Mouse (Mus musculus) embryonic facial prominence, embryonic 14.5 days (tissue): ENCODE results near the gene Ddit4. TPM values are rescaled to one million over a fixed set of nuclear protein-coding genes. Genes with fewer than 3 reads are reported as not detected.

Experiments used
- ATAC-seq: fragments of 200-750 bp; cut with Nextera tagmentation; 2 replicates; pipeline ENCODE4 v1.8.0; 2017; ENCODE audit warnings: low read depth, moderate number of reproducible peaks, moderate TSS enrichment
- DNase-seq: peaks from one replicate; pipeline ENCODE4 v3.0.0-alpha.2; 2015; ENCODE audit warnings: low spot score
- H3K27ac ChIP-seq: fragments of 300-500 bp; sonication (generic); replicated peaks from 2 replicates; pipeline ENCODE4 v1.5.1; 2014; ENCODE audit warnings: low read depth, mild to moderate bottlenecking, low read length, moderate library complexity
- H3K27me3 ChIP-seq: fragments of 300-500 bp; sonication (generic); replicated peaks from 2 replicates; pipeline ENCODE4 v1.6.1; 2014; ENCODE audit warnings: low read length; ENCODE audit not compliant: control insufficient read depth, insufficient read depth
- H3K36me3 ChIP-seq: fragments of 300-500 bp; sonication (generic); 2 replicates; pipeline ENCODE4 v1.6.1; 2014; ENCODE audit warnings: low read length, mixed read lengths; ENCODE audit not compliant: control insufficient read depth, insufficient read depth
- H3K4me1 ChIP-seq: fragments of 300-500 bp; sonication (generic); 2 replicates; pipeline ENCODE4 v1.6.1; 2014; ENCODE audit warnings: antibody characterized with exemption, low read length; ENCODE audit not compliant: control insufficient read depth, insufficient read depth
- H3K4me2 ChIP-seq: fragments of 300-500 bp; sonication (generic); 2 replicates; pipeline ENCODE4 v1.6.1; 2014; ENCODE audit warnings: low read depth, mild to moderate bottlenecking, low read length, moderate library complexity, mixed read lengths
- H3K4me3 ChIP-seq: fragments of 300-500 bp; sonication (generic); 2 replicates; pipeline ENCODE4 v1.5.1; 2014; ENCODE audit warnings: low read depth, mild to moderate bottlenecking, low read length
- H3K9ac ChIP-seq: fragments of 300-500 bp; sonication (generic); 2 replicates; pipeline ENCODE4 v1.6.1; 2014; ENCODE audit warnings: low read depth, mild to moderate bottlenecking, low read length, moderate library complexity, mixed read lengths
- H3K9me3 ChIP-seq: fragments of 300-500 bp; sonication (generic); 2 replicates; pipeline ENCODE4 v1.6.1; 2016; ENCODE audit warnings: low read length; ENCODE audit not compliant: control insufficient read depth
- WGBS: fragments of 180-500 bp; shearing (Covaris S2); extraction: QIAGEN DNeasy Blood & Tissue Kit; methylation state at CpG from one replicate; pipeline ENCODE4 v1.1.7; 2014; 5-methylcytosine and 5-hydroxymethylcytosine counted together
- polyA plus RNA-seq: library from polyadenylated mRNA; unstranded; fragments of >200 nt; fragmentation: Nextera tagmentation; extraction: Ambion mirVana; gene quantifications from 2 replicates; pipeline ENCODE4 v1.2.1, GENCODE M21; 2014

Gene Ddit4
- polyA plus RNA-seq, 1 experiment from 2014 or later: 9.2 TPM

GRCm38 (mm10) chr10:59957171-59958149, 5.8 kb upstream of the Ddit4 start:
- H3K27ac ChIP-seq: peak overlapping the region; percentile 75
- ATAC-seq (peak; percentile 28; the same call in 1 of the 2 replicates), DNase-seq (peak; percentile 76)
- H3K4me2 ChIP-seq: peak overlapping the region; percentile 42
- H3K4me1 ChIP-seq: peaks cover 38% of the 10 kb centered on the region
- WGBS: 17% methylated on average over 25 of the region's 25 CpGs
- H3K27me3 ChIP-seq: no peaks in the 10 kb centered on the region
- H3K4me3 ChIP-seq: peak overlapping the region; percentile 10; the same call in 1 of the 2 replicates
- no peaks in the 10 kb centered on the region for H3K36me3 ChIP-seq
- H3K9ac ChIP-seq: peak overlapping the region; percentile 35
- H3K9me3 ChIP-seq: no peaks in the 10 kb centered on the region

- Histone ChIP-seq H3K4me1 (peaks cover 38% of the 10 kb centered on the region), H3K27ac (peak overlapping the region; percentile 75), H3K9ac (no peak overlapping the region), H3K4me3 (no peak overlapping the region), H3K4me2 (no peak overlapping the region), H3K9me3 (no peaks in the 10 kb centered on the region), H3K36me3 (no peaks in the 10 kb centered on the region), H3K27me3 (no peaks in the 10 kb centered on the region)
- DNase-seq: no peak
- no peak for ATAC-seq
- 52% methylated on average over 5 of the region's 5 CpGs for WGBS
These were observed 5.0 kb upstream of the Ddit4 start for GRCm38 (mm10) chr10:59956681-59957080.

GRCm38 (mm10) chr10:59953564-59954039, 2.0 kb upstream of the Ddit4 start:
- Histone ChIP-seq H3K4me2 (no peak overlapping the region), H3K4me1 (peaks cover 37% of the 10 kb centered on the region)
- WGBS: 37% methylated on average over 7 of the region's 7 CpGs

GRCm38 (mm10) chr10:59952781-59953563, 1.3 kb upstream of the Ddit4 start:
- DNase-seq (no peak), ATAC-seq (no peak)
- peak overlapping the region; percentile 95 for H3K27ac ChIP-seq
- peak overlapping the region; percentile 73 for H3K9ac ChIP-seq
- H3K27me3 ChIP-seq: no peaks in the 10 kb centered on the region
- peak overlapping the region; percentile 87 for H3K4me2 ChIP-seq
- H3K4me3 ChIP-seq: peak overlapping the region; percentile 77
- WGBS: 18% methylated on average over 16 of the region's 16 CpGs
- H3K9me3 ChIP-seq: no peaks in the 10 kb centered on the region
- peaks cover 13% of the 10 kb centered on the region; the same call in 1 of the 2 replicates for H3K36me3 ChIP-seq
- H3K4me1 ChIP-seq: peaks cover 30% of the 10 kb centered on the region

More at GRCm38 (mm10) chr10:59953564-59954039, 2.0 kb upstream of the Ddit4 start:
- ATAC-seq (no peak), DNase-seq (peak; percentile 60)
- Histone ChIP-seq H3K9ac (no peak overlapping the region), H3K27me3 (no peaks in the 10 kb centered on the region), H3K4me3 (no peak overlapping the region), H3K27ac (no peak overlapping the region; the same call in 1 of the 2 replicates), H3K9me3 (no peaks in the 10 kb centered on the region), H3K36me3 (peaks cover 13% of the 10 kb centered on the region; the same call in 1 of the 2 replicates)

GRCm38 (mm10) chr10:59952152-59952780, 632 bp upstream of the Ddit4 start:
- H3K9ac ChIP-seq: peak overlapping the region; percentile 73
- H3K4me3 ChIP-seq: peak overlapping the region; percentile 77
- WGBS: 1% methylated on average over 31 of the region's 31 CpGs
- peak overlapping the region; percentile 95 for H3K27ac ChIP-seq
- H3K27me3 ChIP-seq: no peaks in the 10 kb centered on the region
- H3K4me1 ChIP-seq: peaks cover 23% of the 10 kb centered on the region
- H3K9me3 ChIP-seq: no peaks in the 10 kb centered on the region
- ATAC-seq (peak; percentile 20; the same call in 1 of the 2 replicates), DNase-seq (peak; percentile 87)
- H3K36me3 ChIP-seq: peaks cover 13% of the 10 kb centered on the region; the same call in 1 of the 2 replicates
- H3K4me2 ChIP-seq: peak overlapping the region; percentile 87

- peak overlapping the region; percentile 77 for H3K4me3 ChIP-seq
- H3K36me3 ChIP-seq: peaks cover 13% of the 10 kb centered on the region; the same call in 1 of the 2 replicates
- DNase-seq: peak; percentile 88
- H3K9ac ChIP-seq: peak overlapping the region; percentile 90
- WGBS: under 1% methylated on average over 23 of the region's 23 CpGs
- H3K9me3 ChIP-seq: no peaks in the 10 kb centered on the region
- H3K27ac ChIP-seq: peak overlapping the region; percentile 92
- H3K27me3 ChIP-seq: no peaks in the 10 kb centered on the region
- peak overlapping the region; percentile 87 for H3K4me2 ChIP-seq
- peak; percentile 24 for ATAC-seq
- H3K4me1 ChIP-seq: peaks cover 13% of the 10 kb centered on the region; the same call in 1 of the 2 replicates
These were observed 880 bp downstream of the Ddit4 start for GRCm38 (mm10) chr10:59950716-59951191.

- no peak for ATAC-seq
- H3K27me3 ChIP-seq: no peaks in the 10 kb centered on the region
- H3K4me3 ChIP-seq: peak overlapping the region; percentile 77
- H3K36me3 ChIP-seq: peaks cover 13% of the 10 kb centered on the region; the same call in 1 of the 2 replicates
- H3K4me1 ChIP-seq: peaks cover 13% of the 10 kb centered on the region; the same call in 1 of the 2 replicates
- WGBS: 27% methylated on average over 15 of the region's 15 CpGs
- H3K9me3 ChIP-seq: no peaks in the 10 kb centered on the region
- peak overlapping the region; percentile 92 for H3K27ac ChIP-seq
- peak overlapping the region; percentile 90 for H3K9ac ChIP-seq
- peak overlapping the region; percentile 87 for H3K4me2 ChIP-seq
- DNase-seq: no peak
These were observed 1.6 kb downstream of the Ddit4 start for GRCm38 (mm10) chr10:59949783-59950605.
